Mouse (Mus musculus): Measurements from ENCODE around the gene Bik.

Gene Bik

GRCm38 (mm10) chr15:83512489-83513281 lies 14.0 kb upstream of the Bik start:
- no peak for DNase-seq

GRCm38 (mm10) chr15:83515018-83515417 lies 11.6 kb upstream of the Bik start:
- DNase-seq, result peak; percentile 23 to 62

DNA sequence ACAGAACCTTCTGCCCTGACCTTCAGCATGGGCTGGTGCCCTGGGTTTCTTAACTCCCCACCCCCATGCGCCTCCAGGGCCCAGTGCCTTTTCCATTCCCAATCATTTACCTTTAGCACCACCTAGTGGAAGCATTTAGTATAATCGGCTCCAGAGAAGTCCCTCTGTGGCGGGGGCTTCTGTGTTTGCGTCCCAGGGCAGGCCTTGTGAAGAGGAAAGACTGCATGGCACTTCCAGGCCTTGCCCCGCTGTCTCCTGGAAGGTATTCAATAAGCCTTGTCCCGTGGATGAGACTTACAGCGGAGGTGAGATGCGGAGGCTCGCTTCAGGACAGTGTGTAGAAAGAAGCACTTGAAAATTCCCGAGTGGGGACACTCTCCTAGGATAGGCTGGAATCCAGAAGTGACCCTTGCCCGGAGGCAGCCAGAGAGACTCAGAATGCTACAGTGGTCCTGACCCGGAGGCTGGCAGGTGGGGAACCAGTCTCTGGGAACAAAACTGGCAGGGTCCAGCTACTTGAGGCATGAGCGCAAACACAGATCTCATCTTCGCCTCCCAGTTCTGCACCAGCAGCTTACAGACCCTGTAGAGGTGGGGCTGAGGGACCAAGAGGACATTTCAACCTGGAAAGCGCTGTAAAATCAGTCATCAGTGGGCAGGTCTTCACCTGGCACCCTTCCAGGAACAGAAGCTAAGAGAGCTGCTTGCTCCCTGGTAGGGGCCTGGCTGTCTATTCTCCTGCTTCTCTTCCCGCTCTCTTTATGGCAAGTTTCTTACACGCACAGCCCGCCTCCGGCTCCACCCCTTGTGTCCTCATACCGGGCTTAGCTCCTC lies 8.2 kb upstream of the Bik start:
- peak; percentile 61 to 72 for DNase-seq

- no peak for DNase-seq
Observed at GRCm38 (mm10) chr15:83520861-83521382, 5.7 kb upstream of the Bik start.

DNA sequence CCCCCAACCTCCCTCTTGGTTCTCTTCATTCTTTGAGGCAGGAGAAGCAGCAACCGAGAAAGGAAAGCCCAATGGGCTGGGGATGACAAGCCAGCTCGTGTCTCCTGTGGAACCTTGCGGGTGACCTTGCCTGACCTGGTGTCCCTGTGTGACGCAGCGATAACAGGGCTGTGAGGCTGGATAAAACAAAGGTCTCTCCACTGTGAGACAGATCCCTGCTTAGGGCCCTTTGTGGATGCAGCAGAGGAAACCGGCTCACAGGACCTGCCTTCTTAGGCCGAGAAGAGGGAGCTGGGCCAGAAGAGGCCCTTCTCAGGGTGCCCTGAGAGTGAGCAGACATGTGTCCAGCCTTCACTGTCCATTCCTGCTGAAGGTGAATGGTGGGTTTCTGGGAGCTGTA lies 3.5 kb upstream of the Bik start:
- DNase-seq, result no peak

DNA sequence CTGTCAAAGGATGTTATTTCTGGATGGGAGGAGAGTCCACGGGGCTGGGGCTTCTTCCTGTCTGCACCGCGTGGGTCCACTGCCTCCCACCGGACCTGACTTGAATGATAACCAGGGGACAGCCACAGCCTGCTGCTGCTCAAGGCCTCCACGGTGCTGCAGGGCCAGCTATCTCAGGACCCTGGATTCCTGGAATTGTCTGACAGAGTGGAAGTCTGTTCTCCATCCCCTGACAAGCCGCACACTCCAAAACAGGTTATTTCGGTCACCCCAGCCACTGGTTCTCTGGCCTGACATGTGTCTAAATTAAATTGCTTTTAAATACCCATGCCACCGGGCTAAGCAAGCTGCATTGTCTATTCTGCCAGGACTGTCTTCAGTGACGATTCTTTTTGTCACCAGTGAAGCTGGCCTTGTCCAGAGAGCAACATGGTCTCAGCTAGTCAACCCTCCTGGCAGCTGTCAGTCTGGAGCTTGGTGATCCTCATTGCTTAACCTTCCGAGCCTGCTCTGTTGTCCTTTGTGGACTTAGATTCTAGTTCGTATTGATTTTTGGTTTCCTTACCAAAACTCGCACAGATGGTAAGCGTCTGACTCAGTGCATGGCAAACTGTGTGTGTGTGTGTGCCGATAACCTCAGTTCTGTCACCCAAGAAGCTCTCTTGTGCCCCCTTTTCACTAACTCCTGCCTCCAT lies 2.9 kb upstream of the Bik start:
- DNase-seq, result no peak

DNA sequence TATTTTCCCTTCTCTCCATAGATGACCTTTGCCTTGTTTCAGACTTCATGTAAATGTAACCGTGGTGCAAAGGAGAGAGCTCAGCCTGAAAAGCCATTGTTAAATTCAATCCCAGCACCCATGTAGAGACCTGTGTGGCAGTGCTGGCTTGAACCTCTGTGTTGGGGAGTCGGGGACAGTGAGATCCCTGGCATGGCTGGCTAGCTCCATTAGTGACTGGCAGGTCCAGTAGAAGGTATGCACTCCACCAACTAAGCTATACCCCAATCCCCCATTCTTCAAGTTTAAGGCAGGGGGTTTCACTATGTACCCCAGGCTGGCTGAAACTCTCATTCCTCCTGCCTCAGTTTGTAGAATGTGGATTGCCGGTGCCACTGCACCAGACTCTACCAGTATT lies 2.3 kb upstream of the Bik start:
- DNase-seq, result no peak

- no peak for DNase-seq
Observed at GRCm38 (mm10) chr15:83527092-83527437, 403 bp downstream of the Bik start.

DNA sequence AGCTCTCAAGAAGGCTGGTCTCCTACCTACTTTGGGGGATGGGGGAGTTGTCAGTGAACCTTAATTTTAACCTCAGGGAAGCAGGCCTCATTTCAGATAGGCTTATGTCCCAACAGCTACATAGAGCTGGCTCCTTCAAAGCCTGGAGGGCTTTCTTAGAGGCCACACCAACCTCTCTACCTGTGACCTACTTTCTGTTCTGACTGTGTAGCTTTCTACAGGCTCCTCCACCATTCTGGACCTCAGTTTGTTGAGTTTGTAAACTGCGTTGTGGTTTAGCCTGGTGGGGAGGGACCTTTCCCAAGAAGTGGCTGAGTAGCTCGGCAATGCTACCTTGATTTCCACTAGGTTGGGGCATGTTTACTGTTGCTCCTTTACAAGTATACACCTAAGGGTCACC lies 1.1 kb downstream of the Bik start:
- no peak for DNase-seq

GRCm38 (mm10) chr15:83528892-83529291 lies 2.2 kb downstream of the Bik start:
- no peak for DNase-seq

DNA sequence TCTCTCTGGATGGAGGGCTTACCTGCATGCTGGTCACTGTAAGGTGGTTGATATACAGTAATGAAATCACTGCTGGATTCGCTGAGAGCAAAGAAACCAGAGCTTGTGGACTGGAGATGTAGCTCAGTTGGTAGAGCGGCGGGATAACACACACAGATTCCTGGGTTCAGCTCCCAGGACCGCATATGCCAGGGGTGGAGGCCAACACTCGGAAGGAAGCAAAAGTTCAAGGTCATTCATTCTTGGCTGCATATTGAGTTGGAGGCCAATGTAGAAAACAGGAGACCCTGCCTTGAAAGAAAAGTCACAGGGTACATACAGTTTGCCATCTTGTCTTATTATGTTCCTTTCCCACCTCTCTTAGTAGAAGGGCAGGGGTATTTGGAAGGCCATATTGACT lies 3.1 kb downstream of the Bik start:
- DNase-seq, result no peak

DNA sequence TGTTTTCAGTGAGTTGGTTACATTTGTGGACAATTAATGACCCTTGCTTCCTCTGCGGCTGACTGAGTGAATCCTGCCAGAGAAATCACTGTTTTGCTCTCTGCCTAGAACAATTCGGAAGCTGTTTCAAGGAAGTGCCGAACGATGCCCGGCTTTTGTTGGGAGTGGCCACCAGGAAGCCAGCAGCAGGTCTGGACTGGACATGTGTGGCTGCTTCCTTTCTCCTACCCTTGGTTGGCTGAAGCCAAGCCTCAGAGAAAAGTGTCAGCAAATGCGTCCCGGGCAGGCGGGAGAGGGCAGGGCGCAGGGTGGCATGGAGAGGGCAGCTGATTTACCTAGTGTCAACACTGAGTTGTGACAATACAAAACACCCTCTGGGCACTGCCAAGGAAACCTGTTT lies 3.6 kb downstream of the Bik start:
- no peak for DNase-seq

DNA sequence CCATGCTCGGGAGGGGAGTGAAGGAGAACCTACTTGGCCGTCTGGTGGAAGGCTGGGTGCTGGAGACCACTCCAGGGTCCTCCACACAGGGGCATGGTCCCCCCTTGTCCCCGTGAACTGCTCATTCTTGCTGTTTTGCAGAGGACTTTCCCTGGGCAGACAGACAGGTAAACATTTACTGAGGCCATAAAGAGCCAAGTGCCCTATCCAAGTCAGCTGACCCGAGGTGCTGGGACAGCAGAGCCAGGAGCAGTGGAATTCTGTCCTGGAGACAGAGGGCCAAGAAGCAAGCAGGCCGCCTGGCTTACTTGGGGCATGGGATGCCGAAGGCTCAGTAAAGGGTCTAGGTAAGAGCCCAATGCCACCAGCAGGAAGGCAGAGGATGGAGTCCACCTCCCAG lies 4.0 kb downstream of the Bik start:
- no peak for DNase-seq

DNA sequence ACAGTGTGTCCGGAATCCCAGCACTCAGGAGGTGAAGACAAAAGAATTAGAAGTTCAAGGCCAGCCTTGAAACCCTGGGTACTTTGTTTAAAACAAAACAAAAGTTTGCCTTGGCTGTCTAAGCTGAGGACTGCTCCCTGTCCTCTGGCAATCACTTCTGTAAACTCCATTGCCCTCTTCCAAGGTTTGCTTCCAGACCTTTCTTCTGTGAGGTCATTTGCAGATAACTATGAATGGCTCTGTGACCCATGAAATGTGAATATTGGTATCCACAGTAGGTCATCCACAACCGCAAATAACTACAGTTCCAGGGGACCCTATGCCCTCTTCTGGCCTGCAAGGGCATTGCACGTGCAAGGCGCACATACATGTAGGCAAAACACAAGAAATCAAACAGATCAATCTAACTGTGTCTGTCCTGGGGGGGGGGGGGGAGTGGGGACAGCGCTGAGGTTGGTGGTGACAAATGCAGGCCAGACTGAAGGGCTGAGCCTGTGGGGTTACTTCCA lies 5.4 kb downstream of the Bik start:
- DNase-seq, result no peak

- no peak for DNase-seq
Observed at GRCm38 (mm10) chr15:83532606-83533005, 5.9 kb downstream of the Bik start.

GRCm38 (mm10) chr15:83534960-83535889 lies 8.6 kb downstream of the Bik start:
- DNase-seq, result no peak

GRCm38 (mm10) chr15:83535890-83536231 lies 9.2 kb downstream of the Bik start:
- no peak for DNase-seq

- no peak for DNase-seq
Observed at GRCm38 (mm10) chr15:83538855-83539254, 12.2 kb downstream of the Bik start.

DNA sequence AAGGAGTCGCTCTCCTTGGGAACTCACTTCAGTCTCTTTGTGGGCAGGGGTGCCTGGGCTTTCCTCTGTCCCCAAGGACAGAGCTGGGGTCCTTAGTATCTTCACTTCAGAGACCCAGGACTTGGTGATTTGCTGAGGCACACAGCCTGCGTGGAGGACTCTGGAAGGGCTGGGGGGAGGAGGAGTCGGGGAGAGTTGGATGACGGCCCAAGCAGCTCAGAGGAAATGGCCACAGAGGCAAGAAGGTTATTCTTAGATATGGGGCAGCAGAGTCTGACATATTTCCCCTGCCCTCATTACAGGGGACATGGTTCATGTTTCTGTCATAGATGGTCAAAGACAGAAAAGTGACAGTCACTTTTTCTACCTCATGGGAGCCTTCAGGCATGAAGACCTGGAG lies 13.2 kb downstream of the Bik start:
- no peak for DNase-seq

GRCm38 (mm10) chr15:83541647-83542287 lies 15.1 kb downstream of the Bik start:
- DNase-seq, result no peak

GRCm38 (mm10) chr15:83546029-83546428 lies 19.4 kb downstream of the Bik start:
- DNase-seq, result no peak

DNA sequence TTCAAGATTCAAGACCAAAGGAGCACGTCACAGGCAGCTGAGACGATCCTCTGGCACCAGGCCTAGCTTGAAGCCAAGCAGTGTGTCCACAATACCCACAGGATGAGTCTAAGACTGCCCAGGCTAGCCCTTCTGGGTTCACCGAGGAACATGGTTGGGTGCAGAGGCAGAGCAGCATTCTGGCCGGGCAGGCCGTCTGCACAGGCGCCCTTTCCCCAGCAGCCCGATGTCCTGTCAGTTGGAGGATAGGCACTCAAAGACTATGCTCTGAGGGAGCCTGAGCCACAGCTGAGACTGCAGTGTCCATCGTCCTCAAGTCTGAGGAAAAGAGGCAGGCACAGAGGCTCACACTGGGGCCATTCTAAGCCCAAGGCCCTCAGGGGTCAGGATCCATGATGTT lies 20.5 kb downstream of the Bik start:
- DNase-seq, result no peak

All from cerebellum, postnatal 25 days (tissue).